Mouse (Mus musculus) kidney, postnatal 0 days (tissue): ENCODE data around the gene Sptan1. TPM values are rescaled to one million over a fixed set of nuclear protein-coding genes. Genes with fewer than 3 reads are reported as not detected.

ENCODE experiments used
- ATAC-seq: fragments of 200-750 bp; cut with Nextera tagmentation; replicated peaks from 2 replicates; pipeline ENCODE4 v1.8.0; 2017; ENCODE audit warnings: low read depth, moderate number of reproducible peaks, moderate TSS enrichment, moderate library complexity; ENCODE audit not compliant: low FRiP score
- DNase-seq: peaks from one replicate; pipeline ENCODE4 v3.0.0-alpha.2; 2016; ENCODE audit warnings: low spot score
- H3K27ac ChIP-seq: fragments of 300-500 bp; sonication (generic); 2 replicates; pipeline ENCODE4 v1.5.1; 2014; ENCODE audit warnings: mild to moderate bottlenecking
- H3K27me3 ChIP-seq: fragments of 300-500 bp; sonication (generic); 2 replicates; pipeline ENCODE4 v1.6.1; 2014; ENCODE audit warnings: low read length, mixed read lengths; ENCODE audit not compliant: insufficient read depth
- H3K36me3 ChIP-seq: fragments of 300-500 bp; sonication (generic); 2 replicates; pipeline ENCODE4 v1.6.1; 2014; ENCODE audit warnings: low read length, mixed read lengths; ENCODE audit not compliant: insufficient read depth
- H3K4me1 ChIP-seq: fragments of 300-500 bp; sonication (generic); replicated peaks from 2 replicates; pipeline ENCODE4 v1.6.1; 2014; ENCODE audit warnings: antibody characterized with exemption, low read length, mixed read lengths; ENCODE audit not compliant: insufficient read depth
- H3K4me2 ChIP-seq: fragments of 300-500 bp; sonication (generic); 2 replicates; pipeline ENCODE4 v1.6.1; 2014; ENCODE audit warnings: mild to moderate bottlenecking, low read length, moderate library complexity, mixed read lengths
- H3K4me3 ChIP-seq: fragments of 300-500 bp; sonication (generic); replicated peaks from 2 replicates; pipeline ENCODE4 v1.5.1; 2014; ENCODE audit warnings: low read depth, low read length
- H3K9ac ChIP-seq: fragments of 300-500 bp; sonication (generic); 2 replicates; pipeline ENCODE4 v1.6.1; 2014; ENCODE audit warnings: low read depth, low read length
- H3K9me3 ChIP-seq: fragments of 300-500 bp; sonication (generic); replicated peaks from 2 replicates; pipeline ENCODE4 v1.6.1; 2016; ENCODE audit warnings: low read length, inconsistent platforms, mixed read lengths
- CTCF ChIP-seq: IDR thresholded peaks from 2 replicates; pipeline ENCODE4 v1.5.1; 2016; ENCODE audit warnings: antibody characterized with exemption, low read depth, mild to moderate bottlenecking, moderate library complexity
- WGBS: fragments of 180-500 bp; shearing (Covaris S2); extraction: QIAGEN DNeasy Blood & Tissue Kit; methylation state at CpG from one replicate; pipeline ENCODE4 v1.1.7; 2014; 5-methylcytosine and 5-hydroxymethylcytosine counted together
- polyA plus RNA-seq: library from polyadenylated mRNA; unstranded; fragments of >200 nt; fragmentation: Nextera tagmentation; extraction: Ambion mirVana; gene quantifications from 2 replicates; pipeline ENCODE4 v1.2.1, GENCODE M21; 2015

The Sptan1 gene
- polyA plus RNA-seq, 1 experiment from 2014 or later, result 92.4 TPM

DNA sequence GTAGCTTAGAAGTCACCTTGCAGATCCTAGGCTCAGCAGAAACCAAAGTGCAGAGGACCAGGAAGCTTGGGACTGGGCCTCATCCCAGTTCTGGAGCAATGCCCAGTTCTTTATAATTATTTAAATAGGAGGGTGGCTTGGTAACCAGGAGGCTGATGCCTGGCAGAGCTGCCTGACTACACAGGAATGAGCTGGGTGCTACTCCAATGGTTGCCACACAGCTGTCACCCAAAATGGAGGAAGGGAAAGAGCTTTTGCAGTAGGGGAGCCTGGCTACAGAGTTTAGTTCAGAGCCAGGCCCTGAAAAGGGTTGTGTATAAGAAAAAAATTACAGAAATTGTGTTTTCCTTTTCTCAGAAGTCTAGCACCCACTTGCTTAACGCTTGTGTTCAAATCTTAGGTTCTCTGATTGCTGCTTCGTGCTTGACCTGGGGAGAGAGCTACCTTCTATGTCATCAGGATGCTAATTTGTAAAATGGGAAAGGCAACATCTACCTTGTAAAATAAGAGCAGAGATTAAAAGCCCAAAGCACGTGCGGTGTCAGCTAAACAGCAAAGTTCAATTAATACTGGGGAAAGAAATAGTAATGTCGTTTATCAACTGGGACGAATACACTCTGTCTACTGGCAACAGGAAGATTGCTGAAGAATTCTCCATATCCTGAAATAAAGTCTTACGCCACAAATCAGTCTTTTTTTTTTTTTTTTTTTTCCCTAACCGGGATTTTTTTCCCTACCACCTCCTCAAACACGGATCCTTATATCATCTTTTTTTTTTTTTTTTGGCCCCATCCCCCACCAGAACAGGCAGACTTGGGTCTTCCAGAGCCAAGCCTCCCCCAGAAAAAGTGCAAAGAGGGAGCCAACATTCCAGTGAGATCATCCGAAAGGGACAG is 758 bp upstream of the Sptan1 start:
- Histone ChIP-seq H3K4me2 (peak overlapping the region; percentile 46), H3K4me1 (peaks cover 20% of the 10 kb centered on the region), H3K27me3 (no peaks in the 10 kb centered on the region), H3K27ac (peak overlapping the region; percentile 96), H3K9me3 (no peaks in the 10 kb centered on the region), H3K36me3 (peaks cover 11% of the 10 kb centered on the region), H3K4me3 (peak overlapping the region; percentile 98), H3K9ac (peak overlapping the region; percentile 99)
- WGBS, result 10% methylated on average over 10 of the region's 10 CpGs
- ATAC-seq (0 out of 2 replicates have a peak, but pooled peaks have one; percentile 1), DNase-seq (peak; percentile 66)
- TF ChIP-seq CTCF, result no peak

DNA sequence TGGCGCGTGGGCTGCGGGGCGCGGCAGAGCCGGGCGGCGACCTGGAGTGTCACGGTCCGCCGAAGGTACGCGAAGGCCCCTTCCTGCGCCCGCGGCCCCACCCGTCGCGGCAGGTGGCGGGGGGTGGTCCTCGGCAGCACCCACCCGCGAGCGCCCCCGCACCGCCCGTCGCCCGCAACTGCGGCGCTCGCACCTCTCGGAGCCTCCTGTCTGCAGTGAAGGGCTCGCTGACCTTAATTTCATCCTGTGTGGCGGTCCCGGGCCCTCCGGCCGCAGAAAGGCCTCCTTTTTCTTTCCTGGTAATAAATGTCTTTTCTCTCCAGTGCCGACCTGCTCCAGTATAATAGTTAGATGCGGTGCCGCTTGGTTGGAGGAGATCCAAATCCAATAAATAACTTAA is 546 bp downstream of the Sptan1 start:
- Histone ChIP-seq H3K4me1 (peaks cover 20% of the 10 kb centered on the region), H3K9ac (peak overlapping the region; percentile 99), H3K9me3 (no peaks in the 10 kb centered on the region), H3K4me2 (peak overlapping the region; percentile 72), H3K27ac (peak overlapping the region; percentile 96), H3K4me3 (peak overlapping the region; percentile 98), H3K27me3 (no peaks in the 10 kb centered on the region), H3K36me3 (peaks cover 7% of the 10 kb centered on the region)
- DNase-seq, result peak; percentile 44
- ATAC-seq, result peak; percentile 9
- peak; percentile 23; the same call in 1 of the 2 replicates for TF ChIP-seq CTCF
- WGBS, result 0% methylated on average over 33 of the region's 41 CpGs

DNA sequence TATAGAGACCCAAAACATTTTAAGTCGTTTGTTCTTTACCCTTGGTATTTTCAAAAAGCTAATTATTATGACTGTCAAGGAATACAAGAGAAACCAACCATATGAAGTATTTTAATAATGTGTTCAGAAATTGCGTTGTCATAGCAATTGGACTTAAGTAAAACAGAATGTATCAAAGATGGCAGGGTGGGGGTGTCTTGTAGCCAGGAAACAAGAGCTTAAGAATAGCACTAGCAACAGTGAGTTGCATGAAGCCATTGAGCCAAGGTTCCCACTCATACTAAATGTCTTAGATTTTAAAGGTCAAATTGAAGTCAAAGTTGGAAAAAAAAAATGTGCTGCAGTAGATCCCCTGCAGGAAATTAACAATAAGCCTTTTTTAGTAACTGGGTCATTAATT is 1.5 kb downstream of the Sptan1 start:
- H3K36me3 ChIP-seq, result peaks cover 7% of the 10 kb centered on the region
- TF ChIP-seq CTCF, result no peak
- H3K9me3 ChIP-seq, result no peaks in the 10 kb centered on the region
- H3K4me1 ChIP-seq, result peaks cover 20% of the 10 kb centered on the region
- H3K9ac ChIP-seq, result no peak overlapping the region
- no peak for ATAC-seq
- H3K4me2 ChIP-seq, result peak overlapping the region; percentile 72
- H3K27me3 ChIP-seq, result no peaks in the 10 kb centered on the region
- 64% methylated on average over 2 of the region's 2 CpGs for WGBS
- H3K4me3 ChIP-seq, result peak overlapping the region; percentile 98
- DNase-seq, result peak; percentile 18
- H3K27ac ChIP-seq, result no peak overlapping the region

DNA sequence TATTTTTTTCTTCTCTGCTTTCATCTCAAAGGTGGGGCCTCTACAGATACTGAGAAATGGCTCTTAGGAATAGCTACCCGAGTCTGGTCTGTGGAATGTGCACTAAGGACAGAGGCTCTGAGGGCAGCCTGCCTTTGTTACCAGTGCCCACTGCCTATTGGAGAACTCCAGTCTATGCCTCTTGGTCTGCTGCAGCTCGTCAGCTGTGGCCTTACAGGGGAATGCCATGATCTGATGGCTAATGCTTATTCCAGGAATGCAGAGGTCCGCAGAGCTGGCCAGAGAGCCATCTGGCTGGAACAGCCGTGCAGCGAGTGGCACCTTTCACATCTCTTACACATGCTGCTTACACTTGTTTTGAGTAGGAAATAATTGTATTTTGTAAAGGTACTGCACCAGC is 2.4 kb downstream of the Sptan1 start:
- H3K4me2 ChIP-seq, result peak overlapping the region; percentile 72
- peak overlapping the region; percentile 62; the same call in 1 of the 2 replicates for H3K27ac ChIP-seq
- peaks cover 7% of the 10 kb centered on the region for H3K36me3 ChIP-seq
- 33% methylated on average over 5 of the region's 5 CpGs for WGBS
- H3K27me3 ChIP-seq, result no peaks in the 10 kb centered on the region
- H3K4me3 ChIP-seq, result peak overlapping the region; percentile 98; the same call in 1 of the 2 replicates
- peaks cover 24% of the 10 kb centered on the region for H3K4me1 ChIP-seq
- H3K9ac ChIP-seq, result no peak overlapping the region
- peak; percentile 53 for DNase-seq
- no peak for TF ChIP-seq CTCF
- H3K9me3 ChIP-seq, result no peaks in the 10 kb centered on the region
- no peak for ATAC-seq

DNA sequence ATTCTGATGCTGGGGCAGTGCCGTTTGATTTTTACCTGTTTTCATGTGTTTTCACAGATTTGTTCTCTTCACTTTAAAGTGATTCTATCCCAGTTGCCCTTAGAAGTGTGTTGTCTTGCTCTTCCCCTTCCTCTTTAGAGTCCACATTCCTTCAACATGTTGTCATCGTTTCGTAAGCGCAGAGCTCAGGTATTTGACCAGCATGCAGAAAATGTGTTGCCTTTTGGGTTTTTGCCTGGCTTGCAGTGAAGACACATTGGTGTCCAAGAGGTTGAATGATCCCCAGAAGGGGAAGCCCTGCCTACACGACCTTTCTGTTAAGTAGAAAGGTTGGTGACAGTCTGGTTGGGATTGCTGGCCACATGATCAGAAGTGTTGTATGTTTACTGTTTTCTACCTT is 3.3 kb downstream of the Sptan1 start:
- H3K9me3 ChIP-seq, result no peaks in the 10 kb centered on the region
- H3K27me3 ChIP-seq, result no peaks in the 10 kb centered on the region
- H3K36me3 ChIP-seq, result peaks cover 7% of the 10 kb centered on the region
- no peak for ATAC-seq
- no peak overlapping the region for H3K27ac ChIP-seq
- peaks cover 28% of the 10 kb centered on the region for H3K4me1 ChIP-seq
- WGBS, result 52% methylated on average over 5 of the region's 5 CpGs
- H3K4me3 ChIP-seq, result no peak overlapping the region
- DNase-seq, result peak; percentile 14
- H3K9ac ChIP-seq, result no peak overlapping the region
- no peak for TF ChIP-seq CTCF
- no peak overlapping the region for H3K4me2 ChIP-seq

DNA sequence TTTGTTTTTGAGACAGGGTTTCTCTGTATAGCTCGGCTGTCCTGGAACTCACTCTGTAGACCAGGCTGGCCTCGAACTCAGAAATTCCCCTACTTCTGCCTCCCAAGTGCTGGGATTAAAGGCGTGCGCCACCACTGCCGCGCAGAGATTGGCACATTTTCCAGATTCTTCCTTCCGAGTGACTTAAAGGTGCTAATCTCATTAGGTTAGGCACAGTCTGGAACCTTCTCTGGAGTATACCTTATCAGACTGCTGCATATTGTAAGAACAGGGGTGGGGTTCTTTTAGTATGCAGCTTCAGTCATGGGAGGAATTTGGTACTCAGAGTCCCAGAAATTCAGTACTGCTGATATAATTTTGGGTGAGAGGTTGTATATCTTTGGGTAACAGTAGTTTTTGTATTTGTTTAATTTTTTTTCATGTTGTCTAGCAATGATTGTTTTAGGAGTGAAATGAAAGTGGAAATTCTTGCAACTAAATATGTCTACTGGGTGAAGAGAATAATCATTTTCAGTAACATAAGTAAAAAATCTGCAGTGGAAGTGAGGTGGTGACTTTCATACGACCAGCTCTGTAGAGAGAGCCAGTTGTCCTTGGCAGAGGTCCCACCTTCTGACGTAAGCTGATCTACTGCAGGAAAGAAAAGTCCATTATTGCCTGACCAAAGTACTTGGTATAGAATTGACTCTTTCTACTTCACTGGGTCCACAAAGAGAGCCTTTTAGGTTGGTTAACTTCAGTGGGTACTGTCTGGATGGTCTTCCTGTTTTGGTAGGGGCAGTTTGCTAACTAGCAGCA is 6.7 kb downstream of the Sptan1 start:
- peak overlapping the region; percentile 63 for H3K27ac ChIP-seq
- TF ChIP-seq CTCF, result no peak

More for the DNA sequence above, 6.7 kb downstream of the Sptan1 start:
- WGBS, result 60% methylated on average over 9 of the region's 9 CpGs
- H3K4me3 ChIP-seq, result no peak overlapping the region
- no peaks in the 10 kb centered on the region for H3K9me3 ChIP-seq
- DNase-seq (peak; percentile 80), ATAC-seq (peak; percentile 44; the same call in 1 of the 2 replicates)
- H3K9ac ChIP-seq, result no peak overlapping the region
- H3K4me2 ChIP-seq, result peak overlapping the region; percentile 19; the same call in 1 of the 2 replicates
- no peaks in the 10 kb centered on the region for H3K27me3 ChIP-seq
- peaks cover 11% of the 10 kb centered on the region for H3K36me3 ChIP-seq
- H3K4me1 ChIP-seq, result peaks cover 17% of the 10 kb centered on the region
